Mouse (Mus musculus) cortical plate, adult 2 months (tissue): Measurements from ENCODE around the gene Tas1r2.

Experiments
- CTCF ChIP-seq: fragments of 200-500 bp; IDR thresholded peaks from 2 replicates; pipeline ENCODE4 v1.5.1; 2011; ENCODE audit warnings: mild to moderate bottlenecking, control low read depth, low read length; ENCODE audit not compliant: insufficient read depth; ENCODE audit errors: extremely low read depth
- POLR2A ChIP-seq: fragments of 200-500 bp; IDR thresholded peaks from 2 replicates; pipeline ENCODE4 v1.6.1; 2011; ENCODE audit warnings: mild to moderate bottlenecking, low read length, control low read depth; ENCODE audit not compliant: insufficient read depth; ENCODE audit errors: extremely low read depth

- TF ChIP-seq CTCF (no peak), POLR2A (no peak)
Measured at GRCm38 (mm10) chr4:139702914-139703313, 49.6 kb downstream of the Tas1r2 start.
